Mouse (Mus musculus) cerebellum, postnatal 4 days (tissue): ENCODE data around the gene Trpc5.

Experiments
- DNase-seq, 2 experiments: peaks; one replicate each; pipeline ENCODE4 v3.0.0; 2022; ENCODE audit warnings: low spot score in 2 of 2, mixed read lengths in 1 of 2

The Trpc5 gene

DNA sequence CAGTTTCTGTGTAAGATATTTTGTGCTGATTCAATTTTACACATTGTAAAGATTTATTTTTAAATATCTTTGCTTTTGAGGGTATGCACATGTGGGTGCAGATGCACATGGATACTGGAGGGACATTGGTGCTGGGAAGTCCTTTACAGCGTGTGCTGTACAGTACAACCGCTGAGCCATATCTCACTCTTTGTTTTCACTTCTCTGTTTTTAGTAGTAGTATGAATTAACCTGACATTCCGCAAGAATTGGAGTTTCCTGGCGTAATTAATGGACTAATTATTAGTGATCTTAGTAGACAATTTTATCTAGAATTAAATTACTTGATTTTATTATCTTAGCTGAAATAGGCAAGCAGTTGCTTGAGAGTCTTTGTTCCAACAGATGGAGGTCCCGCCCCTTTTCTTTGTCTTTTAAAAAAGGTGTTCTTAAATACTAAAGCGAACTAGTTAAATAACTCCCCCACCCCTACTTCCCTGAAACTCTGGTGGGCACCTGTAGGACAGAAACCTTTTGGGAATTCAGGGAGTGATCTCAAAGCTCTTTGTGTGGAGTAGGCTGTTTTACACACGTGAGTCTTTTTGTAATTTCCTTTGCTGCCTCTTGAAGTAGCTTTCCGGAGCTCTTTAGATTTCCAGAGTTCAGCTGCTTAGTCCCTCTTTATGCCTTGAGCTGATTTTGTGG is 352.5 kb downstream of the Trpc5 start:
- no peak for DNase-seq
